Mouse (Mus musculus) kidney, embryonic 16.5 days (tissue): ENCODE results near the gene Rbpms2. TPM values are rescaled to one million over a fixed set of nuclear protein-coding genes. Genes with fewer than 3 reads are reported as not detected.

Source experiments
- ATAC-seq: fragments of 200-750 bp; cut with Nextera tagmentation; 2 replicates; pipeline ENCODE4 v1.8.0; 2017; ENCODE audit warnings: moderate TSS enrichment; ENCODE audit not compliant: low FRiP score, low TSS enrichment
- H3K27ac ChIP-seq: fragments of 300-500 bp; sonication (generic); 2 replicates; pipeline ENCODE4 v1.5.1; 2014; ENCODE audit warnings: low read length
- H3K27me3 ChIP-seq: fragments of 300-500 bp; sonication (generic); 2 replicates; pipeline ENCODE4 v1.6.1; 2014; ENCODE audit warnings: low read length, control low read depth, mixed read lengths; ENCODE audit not compliant: insufficient read depth
- H3K36me3 ChIP-seq: fragments of 300-500 bp; sonication (generic); 2 replicates; pipeline ENCODE4 v1.6.1; 2014; ENCODE audit warnings: low read length, control low read depth, mixed read lengths; ENCODE audit not compliant: insufficient read depth
- H3K4me1 ChIP-seq: fragments of 300-500 bp; sonication (generic); 2 replicates; pipeline ENCODE4 v1.6.1; 2014; ENCODE audit warnings: low read length, control low read depth, mixed read lengths; ENCODE audit not compliant: insufficient read depth
- H3K4me2 ChIP-seq: fragments of 300-500 bp; sonication (generic); replicated peaks from 2 replicates; pipeline ENCODE4 v1.6.1; 2014; ENCODE audit warnings: low read depth, low read length
- H3K4me3 ChIP-seq: fragments of 300-500 bp; sonication (generic); 2 replicates; pipeline ENCODE4 v1.5.1; 2014; ENCODE audit warnings: mild to moderate bottlenecking, low read length
- H3K9ac ChIP-seq: fragments of 300-500 bp; sonication (generic); replicated peaks from 2 replicates; pipeline ENCODE4 v1.6.1; 2014; ENCODE audit warnings: low read length
- H3K9me3 ChIP-seq: fragments of 300-500 bp; sonication (generic); 2 replicates; pipeline ENCODE4 v1.6.1; 2016; ENCODE audit warnings: low read length, control low read depth
- WGBS: fragments of 180-500 bp; shearing (Covaris S2); extraction: QIAGEN DNeasy Blood & Tissue Kit; methylation state at CpG from one replicate; pipeline ENCODE4 v1.1.7; 2014; 5-methylcytosine and 5-hydroxymethylcytosine counted together
- polyA plus RNA-seq: library from polyadenylated mRNA; unstranded; fragments of >200 nt; fragmentation: Nextera tagmentation; extraction: Ambion mirVana; gene quantifications from 2 replicates; pipeline ENCODE4 v1.2.1, GENCODE M21; 2015

The Rbpms2 gene
- polyA plus RNA-seq, 1 experiment from 2014 or later: 34.4 TPM

DNA sequence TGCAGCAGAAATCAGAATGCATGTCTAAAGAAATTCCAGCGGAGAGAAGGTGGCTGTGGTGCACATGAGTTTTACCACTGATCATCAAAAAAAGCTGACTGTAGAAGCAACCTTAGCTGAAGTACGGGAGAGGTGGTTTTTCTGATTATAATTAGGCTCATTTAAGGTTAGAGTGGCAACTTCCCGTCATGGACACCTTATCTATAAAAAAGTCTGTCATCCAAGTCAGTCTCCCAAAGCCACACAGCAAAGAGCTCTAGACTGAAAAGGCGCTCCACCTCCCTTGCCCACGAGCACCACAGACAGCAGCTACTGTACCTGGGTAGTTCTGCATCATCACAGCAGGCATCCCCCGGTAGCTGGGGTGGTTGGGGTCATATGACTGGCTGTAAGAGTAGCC is 71.1 kb downstream of the Rbpms2 start:
- H3K9me3 ChIP-seq: no peaks in the 10 kb centered on the region
- ATAC-seq: no peak
- WGBS: 74% methylated on average over 6 of the region's 6 CpGs
- H3K4me2 ChIP-seq: no peak overlapping the region
- no peaks in the 10 kb centered on the region for H3K27me3 ChIP-seq
- no peak overlapping the region for H3K9ac ChIP-seq
- H3K4me3 ChIP-seq: no peak overlapping the region
- no peaks in the 10 kb centered on the region for H3K4me1 ChIP-seq
- peaks cover 65% of the 10 kb centered on the region for H3K36me3 ChIP-seq
- no peak overlapping the region for H3K27ac ChIP-seq

DNA sequence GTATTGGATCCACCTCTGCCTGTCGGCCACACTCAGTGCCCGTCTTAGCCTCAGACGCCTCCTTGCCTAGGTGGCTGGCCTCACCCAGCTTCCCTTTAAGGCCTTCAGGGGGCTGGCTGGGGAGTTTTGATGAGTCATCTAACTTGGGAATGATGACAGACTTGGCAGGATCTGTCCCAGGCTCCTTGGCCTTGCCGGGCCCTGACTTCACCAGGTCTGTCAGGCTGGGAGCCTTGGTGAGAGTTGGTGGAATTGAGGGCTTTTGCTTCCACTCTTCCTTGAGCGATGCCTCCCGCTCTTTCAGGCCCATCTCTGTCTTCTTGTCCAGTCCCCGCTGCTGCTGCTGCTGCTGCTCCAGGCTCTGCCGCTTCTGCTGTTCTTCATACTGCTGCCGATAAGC is 72.8 kb downstream of the Rbpms2 start:
- Histone ChIP-seq H3K4me1 (no peaks in the 10 kb centered on the region), H3K36me3 (peaks cover 61% of the 10 kb centered on the region), H3K4me2 (no peak overlapping the region), H3K27me3 (no peaks in the 10 kb centered on the region), H3K27ac (no peak overlapping the region), H3K9ac (no peak overlapping the region), H3K9me3 (no peaks in the 10 kb centered on the region), H3K4me3 (no peak overlapping the region)
- 93% methylated on average over 9 of the region's 9 CpGs for WGBS
- no peak for ATAC-seq

DNA sequence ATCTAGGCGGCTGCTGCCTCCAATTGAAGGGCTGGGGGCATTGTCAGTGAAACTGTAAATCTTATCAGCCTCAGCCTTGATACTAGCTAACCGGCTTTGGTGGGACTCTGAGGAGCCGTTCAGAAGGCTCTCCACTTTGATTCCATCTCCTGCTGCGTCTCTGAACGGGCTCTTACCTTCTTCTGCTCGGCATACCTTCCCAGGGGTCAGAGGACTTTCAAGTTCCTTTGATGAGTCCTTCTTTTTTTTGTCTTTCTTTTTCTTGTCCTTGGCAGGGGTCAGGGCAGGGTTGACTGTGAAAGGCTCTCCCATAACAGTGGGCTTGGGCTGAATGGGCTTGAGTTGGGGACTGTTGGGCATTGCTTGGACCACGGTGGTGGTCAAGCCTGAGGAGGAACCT is 73.8 kb downstream of the Rbpms2 start:
- Histone ChIP-seq H3K27ac (no peak overlapping the region), H3K4me2 (no peak overlapping the region), H3K9me3 (no peaks in the 10 kb centered on the region), H3K4me1 (no peaks in the 10 kb centered on the region), H3K36me3 (peaks cover 53% of the 10 kb centered on the region), H3K9ac (no peak overlapping the region), H3K4me3 (no peak overlapping the region), H3K27me3 (no peaks in the 10 kb centered on the region)
- no peak for ATAC-seq
- WGBS: 77% methylated on average over 7 of the region's 7 CpGs

DNA sequence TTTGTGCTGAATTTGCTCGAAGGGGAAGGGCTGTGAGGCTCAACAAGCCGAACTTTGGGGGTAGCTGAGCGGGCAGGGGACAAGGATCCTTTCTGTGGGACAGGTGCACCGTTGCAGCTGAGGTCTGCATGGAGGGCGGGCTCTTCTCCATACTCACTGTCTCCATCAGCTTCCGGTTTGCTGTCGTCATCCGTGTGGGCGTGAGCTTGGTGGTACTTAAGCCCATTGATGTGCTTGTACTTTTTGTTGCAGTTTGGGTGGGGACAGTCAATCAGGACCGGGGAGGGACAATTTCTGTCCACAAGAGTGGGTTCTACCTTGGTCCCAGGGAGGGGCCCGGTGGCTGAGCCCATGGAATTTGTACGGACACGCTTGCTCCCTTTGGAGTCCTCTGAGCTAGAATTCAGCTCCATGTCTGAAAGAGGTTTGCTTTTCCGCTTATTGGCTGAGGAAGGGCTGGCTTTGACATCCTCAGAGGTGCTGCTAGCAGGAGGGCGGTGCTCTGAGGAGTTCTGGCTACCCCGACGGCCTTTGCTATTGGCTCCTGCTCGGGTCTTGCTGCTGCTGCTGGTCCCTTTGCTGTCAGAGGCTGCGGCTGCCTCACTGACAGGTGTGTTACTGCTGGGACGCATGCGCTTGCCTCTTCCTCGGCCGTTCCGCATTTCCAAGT is 74.6 kb downstream of the Rbpms2 start:
- H3K36me3 ChIP-seq: peaks cover 49% of the 10 kb centered on the region
- no peak for ATAC-seq
- WGBS: 87% methylated on average over 24 of the region's 24 CpGs

More for the DNA sequence above, 74.6 kb downstream of the Rbpms2 start:
- Histone ChIP-seq H3K4me2 (no peak overlapping the region), H3K27me3 (no peaks in the 10 kb centered on the region), H3K4me3 (no peak overlapping the region), H3K27ac (no peak overlapping the region), H3K9ac (no peak overlapping the region), H3K4me1 (no peaks in the 10 kb centered on the region), H3K9me3 (no peaks in the 10 kb centered on the region)

Other genes with a start within 250 kb of the Rbpms2 start
- gene Kbtbd13, start 238.0 kb upstream of the Rbpms2 start, polyA plus RNA-seq: 2.2 and 2.6 TPM in 2 replicates
- gene Rasl12, start 231.1 kb upstream of the Rbpms2 start, polyA plus RNA-seq: 15.0 and 18.0 TPM in 2 replicates
- 6.4 and 8.1 TPM in 2 replicates for gene Slc51b, start 206.7 kb upstream of the Rbpms2 start, polyA plus RNA-seq
- 23.0 and 25.1 TPM in 2 replicates for gene Mtfmt, start 193.9 kb upstream of the Rbpms2 start, polyA plus RNA-seq
- 112 and 121 TPM in 2 replicates for gene Spg21, start 168.7 kb upstream of the Rbpms2 start, polyA plus RNA-seq
- gene Ankdd1a, start 109.5 kb upstream of the Rbpms2 start, polyA plus RNA-seq: not detected in 2 replicates
- gene Plekho2, start 49.6 kb upstream of the Rbpms2 start, polyA plus RNA-seq: 18.7 and 19.4 TPM in 2 replicates
- 15.5 and 16.9 TPM in 2 replicates for gene Pif1, start 42.5 kb upstream of the Rbpms2 start, polyA plus RNA-seq
- 317 and 362 TPM in 2 replicates for gene Oaz2, start 38.4 kb downstream of the Rbpms2 start, polyA plus RNA-seq
- 4.8 and 6.4 TPM in 2 replicates for gene Zfp609, start 197.9 kb downstream of the Rbpms2 start, polyA plus RNA-seq